Mouse (Mus musculus) ES-E14 (cell line): ENCODE measurements around the gene Trim62.

Experiments used
- CHD2 ChIP-seq: IDR thresholded peaks from 2 replicates; pipeline ENCODE4 v1.6.1; 2014; ENCODE audit warnings: mild to moderate bottlenecking, low read depth, low read length, inconsistent platforms
- HCFC1 ChIP-seq: IDR thresholded peaks from 2 replicates; pipeline ENCODE4 v1.6.1; 2012; ENCODE audit warnings: low read length, inconsistent platforms, borderline replicate concordance; ENCODE audit not compliant: insufficient read depth
- ZC3H11A ChIP-seq: IDR thresholded peaks from 2 replicates; pipeline ENCODE4 v1.6.1; 2012; ENCODE audit warnings: low read depth, mild to moderate bottlenecking, inconsistent platforms, low read length, borderline replicate concordance

GRCm38 (mm10) chr4:128891746-128892145, 8.4 kb downstream of the Trim62 start:
- TF ChIP-seq ZC3H11A (no peak), CHD2 (no peak), HCFC1 (no peak)
